Mouse (Mus musculus) embryonic facial prominence, embryonic 15.5 days (tissue): Measurements from ENCODE around the gene Gm5460. TPM values are rescaled to one million over a fixed set of nuclear protein-coding genes. Genes with fewer than 3 reads are reported as not detected.
A peak's percentile ranks its signal among the peaks of the same experiment; 100 is the strongest.

Source experiments
- ATAC-seq: fragments of 200-750 bp; cut with Nextera tagmentation; 2 replicates; pipeline ENCODE4 v1.8.0; 2017; ENCODE audit warnings: low read depth, moderate TSS enrichment; ENCODE audit not compliant: insufficient number of reproducible peaks, low FRiP score, low TSS enrichment
- H3K27ac ChIP-seq: fragments of 300-500 bp; sonication (generic); replicated peaks from 2 replicates; pipeline ENCODE4 v1.5.1; 2015; ENCODE audit warnings: mild to moderate bottlenecking, inconsistent platforms
- H3K27me3 ChIP-seq: fragments of 300-500 bp; sonication (generic); 2 replicates; pipeline ENCODE4 v1.6.1; 2015; ENCODE audit warnings: inconsistent platforms
- H3K36me3 ChIP-seq: fragments of 300-500 bp; sonication (generic); 2 replicates; pipeline ENCODE4 v1.6.1; 2015; ENCODE audit warnings: mild to moderate bottlenecking, inconsistent platforms
- H3K4me1 ChIP-seq: fragments of 300-500 bp; sonication (generic); 2 replicates; pipeline ENCODE4 v1.6.1; 2015; ENCODE audit warnings: inconsistent platforms
- H3K4me2 ChIP-seq: fragments of 300-500 bp; sonication (generic); replicated peaks from 2 replicates; pipeline ENCODE4 v1.6.1; 2015; ENCODE audit warnings: mild to moderate bottlenecking, inconsistent platforms
- H3K4me3 ChIP-seq: fragments of 300-500 bp; sonication (generic); replicated peaks from 2 replicates; pipeline ENCODE4 v1.5.1; 2015; ENCODE audit warnings: mild to moderate bottlenecking, inconsistent platforms
- H3K9ac ChIP-seq: fragments of 300-500 bp; sonication (generic); 2 replicates; pipeline ENCODE4 v1.6.1; 2015; ENCODE audit warnings: inconsistent platforms
- H3K9me3 ChIP-seq: fragments of 300-500 bp; sonication (generic); replicated peaks from 2 replicates; pipeline ENCODE4 v1.6.1; 2016; ENCODE audit warnings: inconsistent platforms
- WGBS: fragments of 180-500 bp; shearing (Covaris S2); methylation state at CpG from one replicate; pipeline ENCODE4 v1.1.7; 2015; 5-methylcytosine and 5-hydroxymethylcytosine counted together
- polyA plus RNA-seq: library from polyadenylated mRNA; unstranded; fragments of >200 nt; fragmentation: Nextera tagmentation; extraction: Ambion mirVana; gene quantifications from 2 replicates; pipeline ENCODE4 v1.2.1, GENCODE M21; 2015

Gm5460 gene
- polyA plus RNA-seq, 1 experiment from 2014 or later, result not detected

DNA sequence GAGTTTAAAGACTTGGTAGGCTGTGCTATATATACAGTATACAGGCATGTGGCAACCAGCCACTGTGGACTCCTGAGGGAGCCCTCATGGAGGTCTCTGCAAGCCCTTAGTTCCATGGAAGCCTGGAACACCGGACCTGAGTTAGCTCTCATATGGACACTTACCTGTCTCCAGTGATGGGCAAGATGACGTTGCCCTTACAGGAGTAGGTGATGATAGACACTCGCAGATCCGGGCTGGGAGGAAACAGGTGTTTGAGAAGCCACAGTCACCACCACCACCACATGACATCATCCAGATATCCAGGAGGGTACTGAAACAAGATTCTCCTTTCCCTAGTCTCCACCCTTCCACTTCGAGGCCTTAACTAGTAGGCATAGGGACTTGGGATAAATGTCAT lies 14.2 kb upstream of the Gm5460 start:
- no peaks in the 10 kb centered on the region for H3K9me3 ChIP-seq
- no peaks in the 10 kb centered on the region for H3K27me3 ChIP-seq
- no peak for ATAC-seq
- H3K4me3 ChIP-seq, result no peak overlapping the region
- no peak overlapping the region for H3K27ac ChIP-seq
- WGBS, result 88% methylated on average over 5 of the region's 5 CpGs
- H3K4me2 ChIP-seq, result no peak overlapping the region
- H3K36me3 ChIP-seq, result no peaks in the 10 kb centered on the region
- no peaks in the 10 kb centered on the region for H3K4me1 ChIP-seq
- H3K9ac ChIP-seq, result no peak overlapping the region

DNA sequence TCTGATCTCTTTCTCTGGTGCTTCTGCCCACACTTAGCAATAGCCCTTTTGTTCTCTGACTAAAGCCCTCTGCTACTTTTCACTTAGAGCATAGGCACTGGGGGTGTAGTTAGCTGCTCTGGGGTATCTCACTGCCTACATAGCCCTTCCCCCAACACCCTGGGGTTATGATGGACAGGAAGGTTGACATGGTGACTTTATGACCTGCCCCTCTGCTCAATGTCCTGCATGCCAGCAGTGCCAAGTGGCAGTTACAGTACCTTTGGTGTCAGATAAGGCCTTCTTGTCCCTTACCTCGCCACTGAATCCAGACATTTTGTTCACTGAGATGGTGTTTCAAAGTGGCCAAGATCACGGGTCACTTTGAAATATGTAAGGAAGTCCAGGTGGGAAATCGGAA lies 1.5 kb upstream of the Gm5460 start, which contains the start of gene Gm30083:
Gm30083 (minus strand) TSS at position 120 of the 400 bp plus-strand sequence.
- Histone ChIP-seq H3K9ac (no peak within 1 kb of the TSS), H3K36me3 (no peaks in the 10 kb centered on the region), H3K27me3 (no peaks in the 10 kb centered on the region), H3K27ac (no peak within 1 kb of the TSS), H3K9me3 (no peaks in the 10 kb centered on the region), H3K4me2 (no peak within 1 kb of the TSS), H3K4me1 (no peaks in the 10 kb centered on the region), H3K4me3 (no peak within 1 kb of the TSS)
- no peak for ATAC-seq
- 85% methylated on average over 3 of the region's 3 CpGs for whole genome bisulfite sequencing

DNA sequence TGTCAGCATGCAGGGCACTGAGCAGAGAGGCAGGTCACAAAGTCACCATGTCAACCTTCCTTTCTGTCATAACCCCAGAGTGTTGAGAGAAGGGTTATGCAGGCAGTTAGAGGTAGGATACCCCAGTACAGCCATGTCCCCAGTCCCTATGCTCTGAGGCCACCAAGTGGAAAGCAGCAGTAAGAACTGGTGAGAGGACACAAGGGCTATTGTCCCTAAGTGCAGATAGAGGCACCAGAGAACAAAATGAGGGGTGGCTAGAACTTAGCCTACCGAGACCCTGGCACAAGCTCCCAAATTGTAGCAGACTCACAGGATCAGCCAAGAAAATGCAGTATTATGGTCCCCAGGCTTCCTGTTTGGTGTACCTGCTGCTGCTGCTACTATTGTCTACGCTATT lies 380 bp downstream of the Gm5460 start:
- H3K27ac ChIP-seq, result no peak overlapping the region
- no peak overlapping the region for H3K4me3 ChIP-seq
- H3K4me1 ChIP-seq, result no peaks in the 10 kb centered on the region
- WGBS, result 79% methylated on average over 2 of the region's 2 CpGs
- ATAC-seq, result no peak
- H3K27me3 ChIP-seq, result no peaks in the 10 kb centered on the region
- no peaks in the 10 kb centered on the region for H3K36me3 ChIP-seq
- no peak overlapping the region for H3K4me2 ChIP-seq
- H3K9me3 ChIP-seq, result no peaks in the 10 kb centered on the region
- H3K9ac ChIP-seq, result no peak overlapping the region

DNA sequence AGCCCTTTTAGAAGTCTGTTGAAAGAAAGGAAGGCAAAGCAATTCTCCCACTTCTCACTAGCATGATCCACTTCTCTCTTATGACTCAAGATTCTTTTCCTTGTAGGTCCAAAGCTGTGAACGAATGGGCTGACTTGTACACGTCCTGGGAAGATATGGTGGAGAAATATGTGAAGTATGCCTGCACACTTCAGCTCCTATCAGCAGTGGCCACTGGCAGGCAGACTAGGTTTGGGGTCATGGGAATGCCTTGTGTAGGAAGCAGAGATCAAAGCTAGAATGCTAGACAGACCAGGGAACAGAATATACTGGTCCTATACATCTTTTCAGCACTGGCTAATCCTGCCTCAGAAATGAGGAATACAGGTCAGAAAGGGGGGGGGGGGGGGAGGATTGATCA lies 10.2 kb downstream of the Gm5460 start:
- Histone ChIP-seq H3K27ac (no peak overlapping the region), H3K4me1 (no peaks in the 10 kb centered on the region), H3K4me3 (no peak overlapping the region), H3K9me3 (no peaks in the 10 kb centered on the region), H3K27me3 (no peaks in the 10 kb centered on the region), H3K9ac (no peak overlapping the region), H3K4me2 (no peak overlapping the region), H3K36me3 (no peaks in the 10 kb centered on the region)
- ATAC-seq, result no peak
- WGBS, result 65% methylated on average over 2 of the region's 2 CpGs

DNA sequence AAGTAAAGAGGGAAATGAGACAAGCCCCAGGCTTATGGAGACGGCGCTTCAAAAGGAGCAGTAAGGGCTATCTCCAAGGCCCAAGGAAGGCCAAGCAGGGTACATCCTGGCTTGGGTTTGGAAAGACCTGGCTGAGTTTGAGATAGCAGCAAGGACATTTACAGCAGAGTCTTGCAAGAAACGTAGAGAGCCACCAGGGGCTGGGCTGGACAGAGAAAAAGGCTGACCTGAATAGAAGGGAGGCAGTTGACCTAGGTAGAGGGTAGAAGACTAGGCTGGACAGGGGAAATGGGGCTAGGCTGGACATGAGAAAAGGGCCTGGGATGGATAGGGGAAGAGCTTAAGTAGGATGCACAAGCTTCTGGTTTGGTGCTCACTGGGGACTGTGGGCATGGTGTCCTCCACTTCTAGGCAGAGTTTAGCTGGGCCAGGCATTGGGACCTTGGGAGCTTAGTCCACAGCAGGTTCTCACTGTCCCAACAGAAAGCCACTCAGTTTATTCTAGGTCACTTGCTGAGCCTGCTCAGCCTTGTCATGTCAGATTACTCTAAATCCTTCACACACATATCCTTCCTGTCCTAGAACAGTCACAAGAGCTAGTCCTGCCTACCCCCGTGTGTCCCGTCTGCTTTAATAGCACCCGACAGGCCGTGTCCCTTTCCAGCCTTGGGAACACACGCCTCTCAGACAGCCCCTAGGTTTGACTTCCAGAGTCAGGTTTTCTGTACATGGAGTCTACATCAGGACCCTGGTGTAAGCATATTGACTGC lies 17.5 kb downstream of the Gm5460 start:
- no peaks in the 10 kb centered on the region for H3K9me3 ChIP-seq
- no peak overlapping the region for H3K9ac ChIP-seq
- ATAC-seq, result no peak
- H3K27ac ChIP-seq, result no peak overlapping the region
- H3K4me1 ChIP-seq, result no peaks in the 10 kb centered on the region
- WGBS, result 81% methylated on average over 8 of the region's 8 CpGs
- no peak overlapping the region for H3K4me2 ChIP-seq
- no peaks in the 10 kb centered on the region for H3K27me3 ChIP-seq
- no peaks in the 10 kb centered on the region for H3K36me3 ChIP-seq
- no peak overlapping the region for H3K4me3 ChIP-seq

DNA sequence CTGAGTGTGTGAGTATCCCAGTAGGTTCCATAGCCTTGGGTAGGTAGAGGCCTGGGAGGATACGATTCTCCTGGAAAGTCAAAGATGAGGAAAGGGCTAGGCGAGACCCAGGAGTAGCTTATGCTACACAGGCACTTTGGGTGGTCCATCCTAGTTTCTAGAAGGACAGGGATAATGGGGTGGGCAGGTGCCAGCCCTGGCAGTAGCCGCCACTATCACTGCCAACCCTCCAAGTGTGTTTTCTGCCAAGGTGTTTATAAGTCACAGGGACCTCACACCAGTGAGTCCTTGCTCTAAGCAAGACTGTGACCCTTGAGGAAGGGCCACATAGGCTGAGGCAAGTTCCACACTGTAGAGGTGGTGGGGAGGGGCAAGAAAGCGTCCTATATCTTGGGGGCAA lies 24.7 kb downstream of the Gm5460 start:
- no peak for ATAC-seq

DNA sequence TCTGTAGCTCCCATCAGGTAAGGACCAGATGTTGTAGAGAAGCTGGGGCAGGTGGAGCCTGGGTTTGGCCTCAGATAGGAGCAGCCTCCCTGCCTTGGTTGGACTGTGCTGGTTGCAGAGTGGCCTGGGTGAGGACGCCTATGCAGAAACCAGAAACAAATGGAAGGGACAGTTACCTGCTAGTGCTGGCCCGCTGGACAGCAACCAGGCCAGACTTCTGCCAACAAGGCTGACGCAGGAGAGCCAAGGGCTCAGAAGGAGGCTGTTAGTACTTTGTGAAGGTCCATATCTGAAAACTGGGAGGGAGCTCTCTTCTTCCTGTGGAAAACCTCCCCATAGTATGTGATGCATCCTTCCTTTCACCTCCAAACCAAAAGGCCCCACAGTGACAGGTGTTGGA lies 26.8 kb downstream of the Gm5460 start:
- no peak overlapping the region for H3K4me2 ChIP-seq
- H3K27ac ChIP-seq, result no peak overlapping the region
- no peaks in the 10 kb centered on the region for H3K36me3 ChIP-seq
- ATAC-seq, result no peak
- H3K9ac ChIP-seq, result no peak overlapping the region
- no peak overlapping the region for H3K4me3 ChIP-seq
- 54% methylated on average over 3 of the region's 3 CpGs for WGBS
- H3K27me3 ChIP-seq, result no peaks in the 10 kb centered on the region
- no peaks in the 10 kb centered on the region for H3K9me3 ChIP-seq
- no peaks in the 10 kb centered on the region for H3K4me1 ChIP-seq

More for the DNA sequence above, 24.7 kb downstream of the Gm5460 start:
- Histone ChIP-seq H3K9me3 (no peaks in the 10 kb centered on the region), H3K4me2 (no peak overlapping the region), H3K27ac (no peak overlapping the region), H3K36me3 (no peaks in the 10 kb centered on the region), H3K27me3 (no peaks in the 10 kb centered on the region), H3K4me1 (no peaks in the 10 kb centered on the region), H3K4me3 (no peak overlapping the region), H3K9ac (no peak overlapping the region)
- WGBS, result 72% methylated on average over 4 of the region's 4 CpGs

DNA sequence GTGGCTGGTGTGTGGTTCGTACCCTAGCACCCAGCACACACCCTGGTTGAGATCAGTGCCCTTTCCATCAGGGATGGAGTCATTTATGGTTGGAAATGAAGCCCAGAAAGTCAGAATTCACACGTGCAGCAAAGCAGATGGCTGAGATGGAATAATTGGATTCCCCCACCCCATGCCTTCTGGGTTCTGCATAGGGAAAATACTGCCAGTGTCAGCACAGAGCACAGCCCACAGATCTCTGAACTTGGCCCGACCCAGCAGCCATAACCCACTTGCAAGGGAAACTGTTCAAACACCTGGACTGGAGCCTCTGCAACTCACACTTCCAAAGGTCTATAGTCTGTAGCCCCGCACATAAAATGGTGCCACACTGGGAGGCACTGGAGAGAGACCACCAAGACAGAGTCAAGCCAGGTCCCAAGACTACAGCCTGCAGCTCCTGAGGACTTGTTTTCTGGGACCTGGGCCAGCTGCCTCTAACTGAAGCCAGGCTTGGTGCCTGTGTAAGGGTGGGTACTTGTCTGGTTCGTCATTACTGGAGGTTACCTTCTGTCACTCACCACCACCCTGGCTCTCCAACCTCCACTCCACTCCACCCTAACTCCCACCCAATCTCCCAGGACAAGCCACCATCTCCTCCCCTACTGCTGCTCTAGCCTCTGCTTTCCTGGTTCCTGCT lies 33.7 kb downstream of the Gm5460 start:
- Histone ChIP-seq H3K36me3 (no peaks in the 10 kb centered on the region), H3K9ac (no peak overlapping the region), H3K9me3 (no peaks in the 10 kb centered on the region), H3K4me1 (peaks cover 7% of the 10 kb centered on the region; the same call in 1 of the 2 replicates), H3K27me3 (no peaks in the 10 kb centered on the region), H3K4me2 (no peak overlapping the region), H3K4me3 (no peak overlapping the region), H3K27ac (no peak overlapping the region)
- WGBS, result 48% methylated on average over 5 of the region's 5 CpGs
- ATAC-seq, result no peak

DNA sequence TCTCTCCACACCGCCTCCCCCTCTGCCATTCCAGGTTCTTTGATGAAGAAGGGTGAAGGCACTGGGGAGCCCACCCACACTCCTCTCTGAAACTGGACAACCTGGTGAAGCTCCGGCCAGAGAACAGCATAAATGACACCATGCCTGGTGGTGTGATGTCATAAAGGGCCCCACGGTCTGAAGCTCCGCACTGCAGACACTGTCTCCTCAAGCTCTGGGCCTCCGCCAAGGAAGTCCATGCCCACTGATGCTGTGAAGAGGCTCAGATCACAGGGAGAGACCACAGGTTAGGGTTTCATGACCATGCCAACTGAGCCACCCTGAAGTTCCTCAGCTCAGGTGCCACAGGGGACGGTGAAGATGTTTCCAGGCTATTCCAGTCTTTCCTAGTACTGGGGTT lies 36.0 kb downstream of the Gm5460 start, which contains the start of gene Antxrl:
Antxrl (plus strand) TSS at position 192 of the 400 bp plus-strand sequence.
- Histone ChIP-seq H3K4me1 (peaks cover 7% of the 10 kb centered on the region; the same call in 1 of the 2 replicates), H3K4me3 (no peak within 1 kb of the TSS), H3K36me3 (no peaks in the 10 kb centered on the region), H3K9ac (no peak within 1 kb of the TSS), H3K9me3 (no peaks in the 10 kb centered on the region), H3K27ac (no peak within 1 kb of the TSS), H3K4me2 (no peak within 1 kb of the TSS), H3K27me3 (no peaks in the 10 kb centered on the region)
- peak; percentile 43; the same call in 1 of the 2 replicates for ATAC-seq
- WGBS, result 91% methylated on average over 6 of the region's 6 CpGs

DNA sequence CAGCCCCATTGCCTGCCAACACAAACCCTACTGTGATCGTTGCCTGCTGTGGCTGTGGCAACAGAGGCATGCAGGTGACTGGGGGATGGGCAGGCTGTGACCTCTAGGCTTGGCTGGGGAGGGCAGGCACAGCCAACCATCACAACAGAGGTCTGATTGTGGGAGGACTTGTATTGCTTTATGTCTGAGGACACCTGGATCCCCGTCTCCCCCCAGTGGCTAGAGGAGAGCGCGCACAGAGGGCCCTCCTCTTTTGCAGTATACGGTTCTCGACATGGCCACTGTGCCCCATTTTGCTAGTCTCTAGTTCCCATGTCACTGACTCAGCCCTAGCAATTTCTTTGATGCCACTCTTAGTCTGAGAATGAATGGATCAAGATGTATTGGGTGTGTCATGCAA lies 55.1 kb downstream of the Gm5460 start:
- Histone ChIP-seq H3K4me3 (no peak overlapping the region), H3K4me2 (no peak overlapping the region), H3K4me1 (no peaks in the 10 kb centered on the region), H3K9me3 (no peaks in the 10 kb centered on the region), H3K27me3 (no peaks in the 10 kb centered on the region), H3K36me3 (no peaks in the 10 kb centered on the region), H3K27ac (no peak overlapping the region), H3K9ac (no peak overlapping the region)
- ATAC-seq, result no peak
- WGBS, result 59% methylated on average over 6 of the region's 6 CpGs

DNA sequence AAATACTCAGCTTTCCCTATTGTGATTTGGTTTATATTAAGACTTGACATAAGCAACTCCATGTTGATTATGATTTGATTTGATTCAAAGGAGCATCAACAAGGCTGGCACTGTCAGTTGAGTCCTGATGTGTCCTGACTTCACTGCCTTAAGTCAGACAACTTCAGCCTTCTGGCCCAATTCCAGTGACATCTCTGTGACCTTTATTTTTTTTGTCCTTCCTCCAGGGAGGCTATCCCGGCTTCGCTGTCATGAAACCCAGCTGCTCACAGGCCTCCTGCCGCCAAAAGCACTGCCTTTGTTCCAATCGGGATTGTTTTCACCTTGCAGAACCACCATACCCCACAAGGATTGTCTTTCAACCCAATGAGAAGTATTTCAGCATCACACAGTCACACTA lies 58.8 kb downstream of the Gm5460 start:
- Histone ChIP-seq H3K36me3 (no peaks in the 10 kb centered on the region), H3K4me3 (no peak overlapping the region), H3K4me2 (no peak overlapping the region), H3K4me1 (no peaks in the 10 kb centered on the region), H3K9me3 (no peaks in the 10 kb centered on the region), H3K27ac (no peak overlapping the region), H3K27me3 (peaks cover 4% of the 10 kb centered on the region; the same call in 1 of the 2 replicates), H3K9ac (no peak overlapping the region)
- 31% methylated on average over 4 of the region's 4 CpGs for WGBS
- ATAC-seq, result no peak
